Mouse (Mus musculus) stomach, embryonic 14.5 days (tissue): ENCODE results near the gene Lamc3. TPM values are rescaled to one million over a fixed set of nuclear protein-coding genes. Genes with fewer than 3 reads are reported as not detected.

Experiments
- ATAC-seq: fragments of 200-750 bp; cut with Nextera tagmentation; 2 replicates; pipeline ENCODE4 v1.8.0; 2017; ENCODE audit warnings: low read depth, moderate TSS enrichment; ENCODE audit not compliant: insufficient number of reproducible peaks, insufficient read depth, low FRiP score
- H3K27ac ChIP-seq: fragments of 300-500 bp; sonication (generic); 2 replicates; pipeline ENCODE4 v1.5.1; 2014; ENCODE audit warnings: mild to moderate bottlenecking, low read length, moderate library complexity, mixed read lengths
- H3K27me3 ChIP-seq: fragments of 300-500 bp; sonication (generic); 2 replicates; pipeline ENCODE4 v1.6.1; 2014; ENCODE audit warnings: low read length, control low read depth, mixed read lengths; ENCODE audit not compliant: control insufficient read depth, insufficient read depth
- H3K36me3 ChIP-seq: fragments of 300-500 bp; sonication (generic); 2 replicates; pipeline ENCODE4 v1.6.1; 2014; ENCODE audit warnings: mild to moderate bottlenecking, control low read depth, low read length, moderate library complexity, mixed read lengths; ENCODE audit not compliant: control insufficient read depth, insufficient read depth
- H3K4me1 ChIP-seq: fragments of 300-500 bp; sonication (generic); 2 replicates; pipeline ENCODE4 v1.6.1; 2014; ENCODE audit warnings: low read length, control low read depth, mixed read lengths; ENCODE audit not compliant: control insufficient read depth, insufficient read depth
- H3K4me2 ChIP-seq: fragments of 300-500 bp; sonication (generic); replicated peaks from 2 replicates; pipeline ENCODE4 v1.6.1; 2014; ENCODE audit warnings: low read depth, low read length, control low read depth
- H3K4me3 ChIP-seq: fragments of 300-500 bp; sonication (generic); 2 replicates; pipeline ENCODE4 v1.5.1; 2014; ENCODE audit warnings: low read depth, low read length, control low read depth
- H3K9ac ChIP-seq: fragments of 300-500 bp; sonication (generic); replicated peaks from 2 replicates; pipeline ENCODE4 v1.6.1; 2014; ENCODE audit warnings: low read depth, mild to moderate bottlenecking, control low read depth, low read length, moderate library complexity, mixed read lengths
- H3K9me3 ChIP-seq: fragments of 300-500 bp; sonication (generic); 2 replicates; pipeline ENCODE4 v1.6.1; 2016; ENCODE audit warnings: low read depth, low read length, control low read depth; ENCODE audit not compliant: control insufficient read depth
- WGBS: fragments of 180-500 bp; shearing (Covaris S2); extraction: QIAGEN DNeasy Blood & Tissue Kit; methylation state at CpG from one replicate; pipeline ENCODE4 v1.1.7; 2014; 5-methylcytosine and 5-hydroxymethylcytosine counted together
- polyA plus RNA-seq: library from polyadenylated mRNA; unstranded; fragments of >200 nt; fragmentation: Nextera tagmentation; extraction: Ambion mirVana; gene quantifications from 2 replicates; pipeline ENCODE4 v1.2.1, GENCODE M21; 2014

Lamc3 gene
- polyA plus RNA-seq, 1 experiment from 2014 or later = 0.36 TPM

- no peak for ATAC-seq
- H3K27me3 ChIP-seq = no peaks in the 10 kb centered on the region
- no peak overlapping the region for H3K4me3 ChIP-seq
- WGBS = 93% methylated on average over 8 of the region's 8 CpGs
- no peaks in the 10 kb centered on the region for H3K36me3 ChIP-seq
- no peak overlapping the region for H3K27ac ChIP-seq
- no peak overlapping the region for H3K9ac ChIP-seq
- no peak overlapping the region for H3K4me2 ChIP-seq
- no peaks in the 10 kb centered on the region for H3K9me3 ChIP-seq
- no peaks in the 10 kb centered on the region for H3K4me1 ChIP-seq
Measured at GRCm38 (mm10) chr2:31960986-31961385, 73.9 kb downstream of the Lamc3 start.

- no peak overlapping the region for H3K4me2 ChIP-seq
- H3K9me3 ChIP-seq = no peaks in the 10 kb centered on the region
- H3K4me3 ChIP-seq = no peak overlapping the region
- H3K36me3 ChIP-seq = no peaks in the 10 kb centered on the region
- H3K4me1 ChIP-seq = no peaks in the 10 kb centered on the region
- WGBS = 79% methylated on average over 4 of the region's 4 CpGs
- ATAC-seq = no peak
- H3K27ac ChIP-seq = no peak overlapping the region
- no peak overlapping the region for H3K9ac ChIP-seq
- H3K27me3 ChIP-seq = no peaks in the 10 kb centered on the region
Measured at GRCm38 (mm10) chr2:31961791-31962222, 74.7 kb downstream of the Lamc3 start.

- no peaks in the 10 kb centered on the region for H3K36me3 ChIP-seq
- no peak overlapping the region for H3K9ac ChIP-seq
- 73% methylated on average over 8 of the region's 8 CpGs for WGBS
- H3K4me2 ChIP-seq = no peak overlapping the region
- H3K27ac ChIP-seq = no peak overlapping the region
- no peaks in the 10 kb centered on the region for H3K27me3 ChIP-seq
- H3K4me3 ChIP-seq = no peak overlapping the region
- peak; percentile 55; the same call in 1 of the 2 replicates for ATAC-seq
- H3K4me1 ChIP-seq = no peaks in the 10 kb centered on the region
- no peaks in the 10 kb centered on the region for H3K9me3 ChIP-seq
Measured at GRCm38 (mm10) chr2:31962501-31963224, 75.6 kb downstream of the Lamc3 start.

DNA sequence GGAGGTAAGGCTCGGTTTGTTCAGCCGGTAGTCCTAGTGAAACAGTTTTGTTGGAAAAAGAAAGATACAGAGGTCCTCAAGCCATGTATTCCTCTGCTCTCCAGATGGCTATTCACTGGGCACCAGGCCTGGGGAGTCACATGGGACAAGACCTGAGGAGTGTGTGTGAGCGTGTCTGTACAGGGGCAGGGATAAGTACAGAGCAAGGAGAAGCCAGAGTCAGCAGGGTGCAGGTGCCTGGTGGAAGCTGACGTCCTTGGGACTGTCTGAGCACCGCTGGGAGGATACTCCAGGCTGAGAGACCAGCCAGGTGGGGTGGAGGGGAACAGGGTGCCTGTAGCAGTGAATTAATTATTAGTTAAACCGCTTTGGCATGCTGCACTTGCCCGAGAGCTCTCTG, 76.4 kb downstream of the Lamc3 start:
- no peak overlapping the region for H3K9ac ChIP-seq
- no peaks in the 10 kb centered on the region for H3K4me1 ChIP-seq
- H3K4me3 ChIP-seq = no peak overlapping the region
- no peaks in the 10 kb centered on the region for H3K27me3 ChIP-seq
- no peak overlapping the region for H3K4me2 ChIP-seq
- ATAC-seq = no peak
- no peaks in the 10 kb centered on the region for H3K36me3 ChIP-seq
- no peak overlapping the region for H3K27ac ChIP-seq
- WGBS = 82% methylated on average over 7 of the region's 7 CpGs
- H3K9me3 ChIP-seq = no peaks in the 10 kb centered on the region

DNA sequence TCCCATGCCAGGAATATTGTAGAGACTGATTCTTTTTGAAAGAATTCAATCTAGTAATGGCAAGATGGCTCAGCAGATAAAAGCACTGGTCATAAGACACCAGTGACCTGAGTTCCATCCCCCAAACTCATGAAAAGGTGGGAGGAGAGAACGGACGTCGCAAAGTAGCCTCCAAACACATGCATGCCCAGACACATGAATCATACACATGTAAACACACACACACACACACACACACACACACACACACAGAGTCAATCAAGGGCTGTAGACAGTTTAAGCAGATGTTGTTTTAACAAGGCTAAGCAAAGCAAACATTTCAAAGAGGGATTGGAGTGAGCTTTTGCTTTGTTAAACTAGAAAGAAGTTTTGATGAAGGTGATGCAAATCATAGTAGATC, 77.1 kb downstream of the Lamc3 start:
- Histone ChIP-seq H3K4me1 (no peaks in the 10 kb centered on the region), H3K27ac (no peak overlapping the region)
- no peak for ATAC-seq

DNA sequence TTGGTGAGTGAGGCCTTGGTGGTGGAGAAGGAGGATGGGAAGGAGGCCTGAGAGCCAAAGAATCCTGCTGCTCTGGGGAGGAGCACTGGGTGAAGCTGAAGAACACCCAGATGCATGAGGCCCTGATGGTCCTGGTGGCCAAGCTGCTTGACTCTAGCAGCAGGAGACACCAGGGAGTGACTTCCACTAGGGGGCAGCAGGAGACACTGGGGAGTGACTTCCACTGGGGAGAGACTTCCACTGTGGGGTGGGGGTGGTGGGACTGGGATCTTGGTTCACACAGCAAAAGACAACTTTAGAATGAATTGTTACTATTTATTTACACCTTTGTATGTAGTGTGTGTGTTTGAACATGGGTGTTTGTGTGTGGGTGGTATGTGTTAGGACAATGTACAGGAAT, 78.0 kb downstream of the Lamc3 start:
- Histone ChIP-seq H3K4me2 (no peak overlapping the region), H3K4me3 (no peak overlapping the region), H3K27ac (no peak overlapping the region), H3K27me3 (no peaks in the 10 kb centered on the region), H3K9me3 (no peaks in the 10 kb centered on the region), H3K36me3 (no peaks in the 10 kb centered on the region; the same call in 1 of the 2 replicates), H3K4me1 (no peaks in the 10 kb centered on the region), H3K9ac (no peak overlapping the region)
- ATAC-seq = no peak

More for the DNA sequence above, 77.1 kb downstream of the Lamc3 start:
- H3K4me3 ChIP-seq = no peak overlapping the region
- H3K9me3 ChIP-seq = no peaks in the 10 kb centered on the region
- H3K4me2 ChIP-seq = no peak overlapping the region
- H3K36me3 ChIP-seq = no peaks in the 10 kb centered on the region
- H3K27me3 ChIP-seq = no peaks in the 10 kb centered on the region
- no peak overlapping the region for H3K9ac ChIP-seq
- WGBS = 64% methylated on average over 3 of the region's 3 CpGs

GRCm38 (mm10) chr2:31966801-31967200, 79.7 kb downstream of the Lamc3 start:
- no peaks in the 10 kb centered on the region for H3K9me3 ChIP-seq
- no peak for ATAC-seq
- no peak overlapping the region for H3K9ac ChIP-seq
- no peaks in the 10 kb centered on the region for H3K4me1 ChIP-seq
- no peaks in the 10 kb centered on the region for H3K27me3 ChIP-seq
- H3K36me3 ChIP-seq = no peaks in the 10 kb centered on the region; the same call in 1 of the 2 replicates
- 70% methylated on average over 8 of the region's 8 CpGs for WGBS
- no peak overlapping the region for H3K4me3 ChIP-seq
- H3K27ac ChIP-seq = no peak overlapping the region
- no peak overlapping the region for H3K4me2 ChIP-seq

DNA sequence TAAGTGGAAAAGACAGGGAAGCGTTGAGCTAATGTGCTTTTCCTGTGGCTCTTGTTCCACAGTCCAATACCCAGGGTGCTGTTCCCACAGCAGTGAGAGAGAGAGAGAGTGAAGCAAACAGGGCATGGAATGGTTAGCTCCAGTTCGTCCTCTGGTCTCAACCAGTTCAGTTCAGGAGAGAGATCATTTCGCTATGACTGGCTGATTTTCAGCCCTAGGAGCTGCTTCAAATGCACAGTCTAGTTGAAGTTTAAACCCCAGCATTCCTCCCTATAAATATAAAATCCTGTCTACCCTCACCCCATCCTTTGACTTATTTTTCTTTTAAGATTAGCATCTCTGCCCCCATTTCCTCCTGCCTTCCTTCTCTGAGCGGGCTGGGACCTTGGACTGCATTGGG, 85.5 kb downstream of the Lamc3 start:
- no peak overlapping the region for H3K27ac ChIP-seq
- WGBS = 89% methylated on average over 4 of the region's 4 CpGs
- H3K4me1 ChIP-seq = peaks cover 4% of the 10 kb centered on the region; the same call in 1 of the 2 replicates
- no peaks in the 10 kb centered on the region for H3K9me3 ChIP-seq
- H3K4me2 ChIP-seq = no peak overlapping the region
- H3K27me3 ChIP-seq = no peaks in the 10 kb centered on the region
- ATAC-seq = no peak
- H3K4me3 ChIP-seq = no peak overlapping the region
- no peak overlapping the region for H3K9ac ChIP-seq
- peaks cover 13% of the 10 kb centered on the region for H3K36me3 ChIP-seq
